Mouse (Mus musculus) left cerebral cortex, postnatal 4 days (tissue): Measurements from ENCODE around the gene Lrpap1. TPM values are rescaled to one million over a fixed set of nuclear protein-coding genes. Genes with fewer than 3 reads are reported as not detected.
A peak's percentile ranks its signal among the peaks of the same experiment; 100 is the strongest.

ENCODE experiments used
- DNase-seq: peaks from one replicate; pipeline ENCODE4 v3.0.0-alpha.2; 2022
- intact Hi-C: fragments of 180-260 bp; cut with DNase I; formaldehyde crosslinking; loops from one replicate; pipeline ENCODE4 v1.15.1; 2025
- total RNA-seq, 2 experiments: library from RNA; stranded (reverse); gene quantifications; 2 replicates each; pipeline ENCODE4 v1.2.3; 2021

Gene Lrpap1
- 10 to 100 TPM; 73.4 to 83.3 TPM for total RNA-seq

DNA sequence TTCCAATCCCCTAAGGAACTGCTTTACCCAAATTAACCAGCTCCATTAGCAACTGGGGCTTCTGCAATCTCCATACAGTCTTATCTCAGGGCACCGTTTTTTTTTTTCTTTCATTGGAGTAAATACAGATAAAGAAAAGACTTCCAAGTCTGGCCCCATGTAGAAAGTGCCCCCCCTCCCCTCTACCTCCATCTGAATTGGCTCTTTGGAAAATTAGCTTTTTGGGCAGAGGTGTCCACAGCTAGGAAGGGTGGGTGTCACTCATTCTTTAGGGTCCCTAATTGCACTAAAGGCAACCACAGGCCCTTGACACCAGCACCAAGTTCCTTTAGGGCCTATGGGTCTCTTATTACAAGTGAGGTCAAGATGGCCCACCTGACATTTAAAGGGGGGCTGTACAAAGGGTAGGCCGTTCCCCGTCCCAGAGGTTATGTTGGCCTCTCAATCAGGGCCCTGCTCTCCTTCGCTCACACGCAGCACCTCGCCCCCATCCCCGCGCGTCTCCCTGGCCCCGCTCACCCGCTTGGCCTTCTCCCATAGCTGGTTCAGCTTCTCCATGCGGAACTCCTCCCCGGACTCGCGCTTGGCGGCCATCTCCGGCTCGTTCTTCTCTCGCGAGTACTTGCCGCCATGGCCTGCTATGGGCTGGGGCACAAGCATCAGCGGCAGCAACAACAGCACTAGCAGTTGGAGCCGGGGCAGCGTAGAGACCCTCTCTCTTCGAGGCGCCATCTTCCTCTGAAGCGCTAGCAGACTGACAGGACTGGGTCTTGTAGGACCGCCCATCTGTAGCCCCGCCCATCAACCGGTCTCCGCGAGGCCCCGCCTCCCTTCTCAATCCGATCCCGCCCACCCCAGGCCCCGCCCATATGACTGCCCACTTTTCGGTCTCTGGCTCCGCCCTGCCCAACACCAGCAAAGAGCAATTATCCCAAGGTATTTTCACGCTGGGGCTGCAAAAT is at the start of gene Lrpap1:
TSS of gene Lrpap1 (minus strand) at position 807 of the 962 bp plus-strand sequence.
- intact Hi-C loops = no loop called here
- DNase-seq = peak; percentile 95

GRCm38 (mm10) chr5:35149939-35150338 is 44.4 kb upstream of the Lrpap1 start:
- intact Hi-C loops = no loop called here
- DNase-seq = no peak

DNA sequence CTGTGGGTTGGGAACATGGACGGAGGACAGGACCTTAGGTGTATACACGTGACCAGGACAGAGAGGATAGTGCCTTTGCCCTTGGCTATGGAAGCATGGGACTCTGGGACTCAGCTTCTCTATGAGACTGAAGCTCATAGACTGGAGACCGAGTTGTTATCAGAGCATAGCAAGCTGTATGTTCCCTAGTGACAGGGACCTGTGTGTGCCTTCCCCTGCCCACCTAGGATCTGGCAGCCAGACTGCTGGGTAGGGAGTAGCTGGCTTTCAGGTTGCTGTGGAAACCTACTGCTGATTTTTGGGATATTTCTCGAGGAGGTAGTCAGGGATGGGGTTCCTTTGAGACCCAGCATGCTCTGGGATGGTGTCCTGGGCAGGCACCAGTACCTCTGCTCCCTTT is 44.0 kb upstream of the Lrpap1 start:
- intact Hi-C loops = no loop called here
- DNase-seq = no peak

DNA sequence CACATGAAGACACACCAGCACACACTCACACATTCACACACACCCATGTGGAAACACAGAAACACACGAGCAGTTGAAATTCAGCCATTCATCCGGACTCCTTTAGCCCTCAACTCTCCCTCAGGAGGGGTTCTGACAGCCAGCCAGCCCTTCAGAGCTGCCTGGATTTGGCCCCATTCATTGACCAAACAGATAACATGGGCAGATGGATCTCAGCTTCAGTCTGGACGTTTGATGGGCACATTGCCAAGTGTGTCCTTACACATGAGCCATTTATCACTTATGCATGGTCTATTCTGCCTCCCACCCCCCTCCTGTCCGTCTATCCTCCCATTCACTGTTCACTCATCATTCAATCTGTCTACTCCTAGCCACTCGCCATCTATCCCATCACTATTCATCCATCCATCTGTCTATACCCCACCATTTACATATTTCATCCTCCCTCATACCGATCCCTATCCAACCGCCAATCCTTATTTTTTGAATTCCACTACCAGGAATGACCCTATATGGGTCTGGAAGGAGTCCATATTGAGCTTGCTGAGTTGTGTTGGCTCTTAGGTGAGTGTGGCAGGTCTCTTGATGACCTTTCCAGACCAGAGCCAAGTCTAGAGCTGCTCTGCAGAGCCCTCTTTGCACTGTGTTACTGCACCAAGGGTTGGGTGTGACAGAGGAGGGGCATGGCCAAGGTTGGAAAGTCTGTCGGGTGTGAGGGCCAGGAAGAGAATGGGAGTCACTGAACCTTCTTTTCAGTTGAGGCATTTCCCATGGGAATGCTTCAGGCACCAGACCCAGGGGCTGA is 42.6 kb upstream of the Lrpap1 start:
- intact Hi-C loops = no loop called here
- peak; percentile 96 for DNase-seq

DNA sequence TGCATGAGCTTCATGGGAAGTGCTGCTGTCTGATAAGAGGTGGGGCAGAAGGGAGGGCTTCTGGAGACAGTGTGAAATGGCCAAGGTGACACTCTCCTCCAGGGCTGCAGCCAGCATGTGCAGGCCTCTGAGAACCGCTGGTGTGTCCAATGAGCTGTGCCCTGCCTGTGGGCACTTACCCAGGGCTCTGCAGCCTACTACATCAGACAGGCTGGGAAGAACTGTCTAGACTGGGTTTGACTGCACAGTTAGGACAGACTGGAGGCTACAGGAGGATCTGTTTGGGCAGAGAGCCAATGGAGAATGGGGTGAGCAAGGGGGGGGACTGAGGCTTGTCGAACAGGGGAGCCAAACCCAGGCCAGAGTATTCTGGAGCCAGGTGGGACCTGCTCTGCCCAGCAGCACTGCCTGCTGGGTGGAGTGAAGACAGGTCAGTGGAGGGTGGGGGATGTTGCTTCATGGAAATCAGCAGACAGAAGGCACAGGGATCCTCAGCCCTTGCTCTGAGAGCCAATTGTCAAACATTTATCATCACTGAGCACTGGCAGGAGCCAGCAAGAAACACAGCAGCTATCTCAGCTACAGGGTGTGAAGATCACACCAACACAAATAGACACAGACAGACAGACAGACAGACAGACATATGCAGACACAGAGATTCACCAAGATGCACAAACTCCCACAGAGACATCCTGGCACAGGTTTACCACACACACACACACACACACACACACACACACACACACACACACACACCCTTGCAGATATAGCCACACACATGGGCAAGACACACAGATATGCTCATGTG is 41.8 kb upstream of the Lrpap1 start:
- intact Hi-C loops = no loop called here
- DNase-seq = peak; percentile 75

GRCm38 (mm10) chr5:35146747-35147146 is 41.2 kb upstream of the Lrpap1 start:
- peak; percentile 73 for DNase-seq
- intact Hi-C loops = no loop called here

DNA sequence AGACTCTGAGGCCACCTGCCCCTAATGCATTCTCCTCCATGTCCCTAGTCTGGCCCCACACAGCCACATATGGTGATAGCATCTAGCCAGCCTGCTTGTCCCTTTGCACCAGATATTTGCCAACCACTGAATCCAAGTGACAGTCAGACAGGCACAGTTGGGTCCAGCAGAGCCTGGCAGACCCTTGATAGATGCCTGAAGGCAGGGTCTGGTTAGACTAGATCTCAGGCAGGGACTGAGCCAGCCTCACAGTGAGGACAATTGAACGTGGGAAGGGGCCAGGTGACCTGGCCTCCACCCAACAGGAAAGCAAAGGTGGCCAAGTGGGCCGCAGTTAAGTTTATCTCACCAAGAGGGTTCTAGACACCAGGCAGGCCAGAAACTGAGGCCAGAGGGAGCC is 39.1 kb upstream of the Lrpap1 start:
- intact Hi-C loops = no loop called here
- DNase-seq = peak; percentile 64

GRCm38 (mm10) chr5:35143460-35144245 is 38.1 kb upstream of the Lrpap1 start:
- intact Hi-C loops = no loop called here
- DNase-seq = no peak

GRCm38 (mm10) chr5:35142910-35143309 is 37.3 kb upstream of the Lrpap1 start:
- DNase-seq = no peak
- intact Hi-C loops = no loop called here

- DNase-seq = no peak
- intact Hi-C loops = no loop called here
These were observed 35.8 kb upstream of the Lrpap1 start for GRCm38 (mm10) chr5:35141316-35141715.

GRCm38 (mm10) chr5:35138183-35138611 is 32.6 kb upstream of the Lrpap1 start:
- DNase-seq = peak; percentile 85
- intact Hi-C loops = no loop called here

- DNase-seq = peak; percentile 86
- intact Hi-C loops = no loop called here
These were observed 32.1 kb upstream of the Lrpap1 start for GRCm38 (mm10) chr5:35137510-35138182.

GRCm38 (mm10) chr5:35135903-35136302 is 30.3 kb upstream of the Lrpap1 start:
- DNase-seq = no peak
- intact Hi-C loops = no loop called here

DNA sequence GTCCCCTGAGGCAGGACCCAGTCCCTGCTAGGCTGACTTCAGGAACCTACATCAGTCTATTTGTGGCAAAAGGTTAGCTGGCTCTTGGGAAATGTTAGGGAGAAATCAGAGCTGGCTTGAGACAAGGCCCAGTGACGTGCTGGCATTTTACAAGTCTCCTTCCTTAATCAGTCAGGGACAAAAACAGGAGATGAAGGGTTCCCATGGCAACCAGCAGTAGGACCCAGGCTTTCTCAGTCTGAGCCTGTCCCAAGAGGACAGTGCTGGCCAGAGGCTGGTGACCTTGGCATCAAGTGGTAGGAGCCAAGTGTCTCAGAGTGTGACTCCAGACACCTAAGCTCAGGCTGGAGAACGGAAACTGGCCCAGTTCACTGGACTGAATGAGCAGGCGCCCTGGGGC is 28.7 kb upstream of the Lrpap1 start:
- no peak for DNase-seq
- intact Hi-C loops = no loop called here

GRCm38 (mm10) chr5:35133468-35133867 is 27.9 kb upstream of the Lrpap1 start:
- no peak for DNase-seq
- intact Hi-C loops = no loop called here

GRCm38 (mm10) chr5:35132278-35132980 is 26.9 kb upstream of the Lrpap1 start:
- intact Hi-C loops = no loop called here

DNA sequence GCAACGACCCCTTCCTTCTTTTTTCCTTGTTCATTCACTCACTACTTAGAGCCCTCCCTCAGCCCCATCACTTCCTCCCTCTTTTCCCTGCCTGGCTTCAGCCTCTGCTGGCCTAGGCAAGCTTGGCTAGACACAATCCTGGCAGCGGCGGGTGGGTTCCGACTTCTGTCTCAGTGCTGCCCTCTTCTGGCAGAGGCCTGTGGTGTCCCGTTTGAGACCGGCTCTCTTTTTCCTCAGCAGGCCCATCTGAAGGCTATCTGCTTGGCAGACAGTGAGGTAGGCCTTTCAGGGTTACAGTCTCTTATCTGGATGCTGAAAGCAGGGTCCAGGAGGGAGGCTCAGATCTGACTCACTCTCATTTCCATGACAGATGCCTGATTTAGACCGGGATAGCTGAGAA is 26.2 kb upstream of the Lrpap1 start:
- intact Hi-C loops = no loop called here
- peak; percentile 96 for DNase-seq

More at GRCm38 (mm10) chr5:35132278-35132980, 26.9 kb upstream of the Lrpap1 start:
- DNase-seq = no peak

GRCm38 (mm10) chr5:35131237-35131636 is 25.7 kb upstream of the Lrpap1 start:
- DNase-seq = no peak
- intact Hi-C loops = no loop called here

GRCm38 (mm10) chr5:35129767-35130191 is 24.2 kb upstream of the Lrpap1 start:
- intact Hi-C loops = no loop called here
- peak; percentile 69 for DNase-seq
